Mouse (Mus musculus): ENCODE measurements around the gene Gtf2h3.
A peak's percentile ranks its signal among the peaks of the same experiment; 100 is the strongest.
"Not testable (repeated sequence)": the region's sequence is repeated elsewhere in the genome, so short reads cannot be mapped to it uniquely, and the experiment has no call there.

Gene Gtf2h3

GRCm38 (mm10) chr5:124571068-124571467 lies 7.9 kb upstream of the Gtf2h3 start:
- peak; percentile 77 for DNase-seq (ENCODE audit: low read depth, low spot score)

- DNase-seq (ENCODE audit: low read depth, low spot score) = no peak
Observed at GRCm38 (mm10) chr5:124575467-124575866, 3.5 kb upstream of the Gtf2h3 start.

- DNase-seq (ENCODE audit: low read depth, low spot score) = peak; percentile 33
Observed at GRCm38 (mm10) chr5:124582515-124582914, 3.6 kb downstream of the Gtf2h3 start.

- DNase-seq (ENCODE audit: low read depth, low spot score) = peak; percentile 46
Observed at GRCm38 (mm10) chr5:124592768-124593167, 13.8 kb downstream of the Gtf2h3 start.

DNA sequence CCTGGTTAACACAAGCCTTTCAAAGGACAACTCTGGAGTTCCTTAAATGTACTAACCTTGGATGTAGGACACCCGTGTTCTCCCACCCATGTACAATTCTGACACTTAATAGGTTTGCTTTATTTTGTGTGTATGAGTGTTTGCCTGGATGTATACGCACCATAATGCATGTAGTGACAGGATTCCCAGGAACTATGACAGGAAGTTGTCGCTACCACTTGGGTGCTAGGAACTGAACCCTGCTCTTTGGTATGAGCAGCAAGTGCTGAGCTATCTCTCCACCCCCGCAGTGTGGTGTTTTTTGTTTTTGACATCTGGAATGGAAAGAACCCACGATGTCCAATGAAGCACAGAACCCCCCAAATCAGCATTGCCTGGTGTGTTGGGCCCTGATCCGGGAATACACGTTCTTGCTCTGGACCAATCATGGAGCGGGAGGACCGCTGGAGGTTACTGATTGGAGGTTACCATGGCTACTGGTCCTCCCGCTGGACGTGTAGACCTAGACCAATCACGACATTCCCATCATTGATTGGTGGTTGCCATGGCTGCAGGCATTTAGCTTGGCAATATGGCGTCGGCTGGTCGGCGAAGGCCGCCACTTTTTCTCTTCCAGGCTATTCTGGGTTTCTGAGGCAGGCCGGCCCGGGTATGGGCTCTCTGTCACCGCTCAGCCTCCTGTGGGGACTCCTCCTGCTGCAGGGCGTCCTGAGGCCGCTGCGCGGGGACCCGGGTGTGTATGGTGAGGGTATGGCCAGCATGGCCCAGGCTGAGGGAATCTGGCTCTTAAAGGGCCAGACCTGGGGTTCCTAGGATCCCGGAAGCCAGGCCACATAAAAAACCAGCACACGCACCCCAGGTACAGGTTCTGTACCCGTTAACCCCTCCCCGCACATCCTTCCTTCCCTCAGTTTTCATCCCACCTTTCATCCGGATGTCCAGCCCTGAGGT lies 19.6 kb downstream of the Gtf2h3 start:
- peak; percentile 99 for DNase-seq (ENCODE audit: low read depth, low spot score)

- DNase-seq (ENCODE audit: low read depth, low spot score) = not testable (repeated sequence)
Observed at GRCm38 (mm10) chr5:124599726-124600125, 20.8 kb downstream of the Gtf2h3 start.

- DNase-seq (ENCODE audit: low read depth, low spot score) = peak; percentile 58
Observed at GRCm38 (mm10) chr5:124602349-124602748, 23.4 kb downstream of the Gtf2h3 start.

DNA sequence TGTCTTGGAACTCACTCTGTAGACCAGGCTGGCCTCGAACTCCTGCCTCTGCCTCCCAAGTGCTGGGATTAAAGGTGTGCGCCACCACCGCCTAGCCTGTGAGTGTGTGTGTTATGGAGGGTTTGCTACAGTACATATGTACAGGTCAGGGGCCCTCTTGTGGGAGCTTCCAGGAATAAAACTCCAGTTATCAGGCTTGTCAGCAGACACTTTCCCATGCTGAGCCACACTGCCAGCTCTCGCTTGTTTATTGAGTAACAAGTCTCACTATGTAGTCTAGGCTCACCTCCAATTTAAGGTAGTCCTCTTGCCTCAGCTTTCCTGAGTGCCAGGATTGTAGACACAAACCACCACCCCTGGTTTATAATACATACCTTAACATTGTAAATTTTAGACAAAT lies 25.4 kb downstream of the Gtf2h3 start:
- no peak for DNase-seq (ENCODE audit: low read depth, low spot score)

GRCm38 (mm10) chr5:124605041-124605622 lies 26.2 kb downstream of the Gtf2h3 start:
- no peak for DNase-seq (ENCODE audit: low read depth, low spot score)

DNA sequence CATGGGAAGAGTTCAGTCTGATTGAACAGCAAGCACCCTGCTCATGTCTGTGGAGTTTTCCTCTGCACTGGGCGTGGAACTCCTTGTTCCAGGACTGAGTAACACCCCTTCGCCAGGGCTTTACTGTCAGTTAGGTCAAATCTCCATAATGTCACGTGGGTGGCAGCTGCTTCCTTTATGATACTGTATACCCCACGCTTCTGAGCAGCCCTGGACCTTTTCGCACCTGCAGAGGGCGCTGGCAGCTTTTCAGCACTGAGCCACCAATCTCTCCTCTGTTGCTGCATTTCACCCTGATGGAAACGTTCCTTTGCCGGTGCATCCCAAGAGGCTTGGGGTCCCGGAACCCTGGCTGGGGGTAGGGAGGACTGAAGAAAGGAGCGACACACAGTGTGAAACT lies 32.0 kb downstream of the Gtf2h3 start:
- DNase-seq (ENCODE audit: low read depth, low spot score) = no peak

- DNase-seq (ENCODE audit: low read depth, low spot score) = no peak
Observed at GRCm38 (mm10) chr5:124614709-124615108, 35.8 kb downstream of the Gtf2h3 start.

DNA sequence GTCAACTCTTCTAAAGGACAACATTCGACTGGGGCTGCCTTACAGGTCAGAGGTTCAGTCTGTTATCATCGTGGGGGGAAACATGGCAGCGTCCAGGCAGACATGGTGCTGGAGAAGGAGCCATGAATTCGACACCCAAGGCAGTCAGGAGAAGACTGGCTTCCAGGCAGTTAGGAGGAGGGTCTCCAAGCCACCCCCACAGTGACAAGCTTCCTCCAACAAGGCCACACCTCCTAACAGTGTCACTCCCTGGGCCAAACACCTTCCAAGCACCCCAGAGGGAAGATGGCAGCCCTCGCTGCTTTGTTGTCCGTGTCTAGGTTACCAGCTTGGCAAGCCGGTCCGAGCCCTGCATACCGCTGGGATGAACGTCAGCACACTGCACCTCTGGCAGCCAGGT lies 39.8 kb downstream of the Gtf2h3 start:
- no peak for DNase-seq (ENCODE audit: low read depth, low spot score)

- peak; percentile 43 for DNase-seq (ENCODE audit: low read depth, low spot score)
Observed at GRCm38 (mm10) chr5:124621362-124621761, 42.4 kb downstream of the Gtf2h3 start.

DNA sequence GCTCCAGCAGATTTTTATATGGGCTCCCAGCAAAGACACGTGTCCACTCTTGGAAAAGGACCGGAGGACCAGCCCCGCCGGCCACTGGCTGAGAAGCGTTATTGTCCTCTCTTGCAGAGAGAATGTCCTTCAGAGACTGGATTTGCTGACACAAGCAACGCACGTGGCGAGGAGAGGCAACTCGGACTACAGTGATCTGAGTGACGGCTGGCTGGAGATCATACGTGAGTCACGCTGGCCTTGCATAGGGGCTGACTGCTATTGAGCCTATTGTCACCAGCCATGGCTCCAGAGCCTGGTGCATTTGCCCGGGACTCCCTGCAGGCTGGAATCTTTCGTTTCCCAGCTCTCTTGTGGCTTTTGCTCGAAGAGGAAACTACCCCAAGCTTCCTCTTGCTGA lies 44.0 kb downstream of the Gtf2h3 start:
- DNase-seq (ENCODE audit: low read depth, low spot score) = peak; percentile 82

DNA sequence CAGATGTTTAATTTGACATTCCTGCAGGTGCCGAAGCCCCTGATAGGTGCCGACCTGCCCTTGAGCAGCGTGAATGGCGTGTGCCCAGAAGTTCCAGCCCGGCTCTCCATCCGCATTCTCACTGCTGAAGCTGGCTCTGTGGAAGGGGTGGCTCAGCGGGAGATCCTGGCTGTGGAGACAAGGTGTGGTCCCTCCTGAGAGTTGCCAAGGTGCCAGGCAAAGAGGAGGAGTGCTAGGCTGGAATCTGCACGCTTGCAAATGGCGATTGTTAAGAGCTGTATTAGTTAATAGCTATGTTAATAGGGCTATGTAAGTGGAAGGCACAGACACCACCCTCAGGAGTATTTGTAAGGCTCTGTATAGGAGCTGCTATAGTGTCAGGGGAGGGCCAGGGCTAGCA lies 45.4 kb downstream of the Gtf2h3 start:
- DNase-seq (ENCODE audit: low read depth, low spot score) = no peak

DNA sequence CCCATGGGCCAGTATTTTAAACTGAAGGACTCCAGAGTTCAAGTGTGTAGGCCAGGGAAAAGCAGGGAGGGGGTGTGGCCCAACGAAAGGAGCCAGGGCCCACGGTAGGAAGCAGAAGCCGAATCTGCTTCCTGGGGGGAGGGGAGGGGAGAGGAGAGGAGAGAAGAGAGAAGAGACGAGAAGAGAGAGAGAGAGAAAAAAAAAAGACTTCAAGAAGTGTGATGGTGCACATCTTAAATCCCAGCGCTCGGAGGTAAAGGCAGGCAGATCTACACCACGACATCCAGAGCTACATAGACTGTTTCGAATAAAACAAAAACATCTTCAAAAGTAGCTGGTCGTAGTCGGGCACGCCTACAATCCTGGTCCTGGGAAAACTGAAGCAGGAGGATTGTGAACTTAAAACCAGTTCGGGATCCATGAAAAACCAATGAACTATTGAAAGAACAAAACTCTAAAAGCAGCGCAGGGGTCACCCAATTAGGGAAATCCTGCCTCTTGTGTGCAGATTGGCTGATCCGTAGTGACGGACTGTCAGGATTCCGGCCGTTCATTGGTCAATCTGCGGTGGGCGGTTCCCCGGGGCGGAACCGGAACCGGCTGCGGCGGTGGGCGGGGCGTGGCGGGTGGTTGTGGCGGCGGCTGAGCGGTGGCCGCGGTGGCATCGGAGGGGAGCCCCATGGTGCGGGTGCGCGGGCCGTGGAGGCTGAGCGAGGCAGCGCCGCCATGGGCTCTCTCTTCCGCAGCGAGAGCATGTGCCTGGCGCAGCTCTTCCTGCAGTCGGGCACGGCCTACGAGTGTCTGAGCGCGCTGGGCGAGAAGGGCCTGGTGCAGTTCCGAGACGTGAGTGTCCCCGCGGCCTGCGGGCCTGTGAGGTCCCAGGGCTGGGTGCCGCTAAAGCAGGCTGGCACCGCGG lies 49.8 kb downstream of the Gtf2h3 start, which contains the start of gene Atp6v0a2:
Gene Atp6v0a2, plus strand, starts transcription at position 129 of the 916 bp plus-strand sequence.
- peak; percentile 96 for DNase-seq (ENCODE audit: low read depth, low spot score)

- no peak for DNase-seq (ENCODE audit: low read depth, low spot score)
Observed at GRCm38 (mm10) chr5:124629641-124630040, 50.7 kb downstream of the Gtf2h3 start.

GRCm38 (mm10) chr5:124631685-124632084 lies 52.7 kb downstream of the Gtf2h3 start:
- no peak for DNase-seq (ENCODE audit: low read depth, low spot score)

GRCm38 (mm10) chr5:124632461-124632860 lies 53.5 kb downstream of the Gtf2h3 start:
- no peak for DNase-seq (ENCODE audit: low read depth, low spot score)

GRCm38 (mm10) chr5:124633425-124633824 lies 54.5 kb downstream of the Gtf2h3 start:
- DNase-seq (ENCODE audit: low read depth, low spot score) = no peak

DNA sequence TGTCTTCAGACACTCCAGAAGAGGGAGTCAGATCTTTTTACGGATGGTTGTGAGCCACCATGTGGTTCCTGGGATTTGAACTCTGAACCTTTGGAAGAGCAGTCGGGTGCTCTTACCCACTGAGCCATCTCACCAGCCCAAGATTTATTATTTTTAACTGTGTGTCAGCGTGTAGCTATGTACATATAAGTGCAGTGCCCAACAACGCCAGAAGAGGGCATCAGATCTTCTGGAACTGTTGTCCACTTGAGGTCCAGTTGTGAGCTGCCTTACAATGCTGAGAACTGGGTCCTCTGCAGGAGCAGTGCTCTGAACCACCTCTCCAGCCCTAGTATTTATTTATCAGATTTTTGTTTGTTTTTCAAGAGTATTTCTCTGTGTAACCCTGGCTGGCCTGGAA lies 56.1 kb downstream of the Gtf2h3 start:
- DNase-seq (ENCODE audit: low read depth, low spot score) = not testable (repeated sequence)

- DNase-seq (ENCODE audit: low read depth, low spot score) = no peak
Observed at GRCm38 (mm10) chr5:124636139-124636538, 57.2 kb downstream of the Gtf2h3 start.
